Mouse (Mus musculus) CH12.LX (cell line): ENCODE data around the gene Gm45837. TPM values are rescaled to one million over a fixed set of nuclear protein-coding genes. Genes with fewer than 3 reads are reported as not detected.

ENCODE experiments used
- DNase-seq: peaks from one replicate; pipeline ENCODE4 v3.0.0-alpha.2; 2013; ENCODE audit errors: extremely low read depth
- H3K27ac ChIP-seq: 2 replicates; pipeline ENCODE4 v1.5.1; 2012; ENCODE audit warnings: low read depth, mild to moderate bottlenecking, control low read depth, moderate library complexity; ENCODE audit not compliant: insufficient read depth
- H3K27me3 ChIP-seq: replicated peaks from 2 replicates; pipeline ENCODE3; 2012; ENCODE audit warnings: inconsistent platforms
- H3K36me3 ChIP-seq, 2 experiments: replicated peaks in 1 of 2; 2 replicates each; pipeline versions ENCODE3 to v1.6.1; 2012; ENCODE audit warnings: inconsistent platforms in 1 of 2, low read length in 1 of 2, mild to moderate bottlenecking in 1 of 2, mixed read lengths in 1 of 2, moderate library complexity in 1 of 2; ENCODE audit not compliant: control insufficient read depth in 1 of 2, insufficient read depth in 1 of 2
- H3K4me1 ChIP-seq, 2 experiments: 2 replicates each; pipeline ENCODE4 v1.6.1; 2012; ENCODE audit warnings: inconsistent platforms in 1 of 2, moderate library complexity in 1 of 2; ENCODE audit not compliant: insufficient read depth in 2 of 2, control insufficient read depth in 1 of 2
- H3K4me2 ChIP-seq: 2 replicates; pipeline ENCODE4 v1.6.1; 2012; ENCODE audit warnings: low read depth, mild to moderate bottlenecking, control low read depth; ENCODE audit not compliant: poor library complexity, insufficient read depth, severe bottlenecking
- H3K4me3 ChIP-seq, 3 experiments: fragments of 150-350 bp in 1 of 3; sonication (generic) in 1 of 3; replicated peaks in 1 of 3; 2 replicates each; pipeline versions ENCODE3 to v1.5.1; 2011 to 2012; ENCODE audit warnings: low read depth in 2 of 3, low read length in 2 of 3, mild to moderate bottlenecking in 2 of 3, moderate library complexity in 2 of 3, control low read depth in 1 of 3, improper control_type of control experiment in 1 of 3, inconsistent platforms in 1 of 3, mixed read lengths in 1 of 3; ENCODE audit not compliant: poor library complexity in 1 of 3
- H3K79me2 ChIP-seq: replicated peaks from 2 replicates; pipeline ENCODE4 v1.6.1; 2012; ENCODE audit warnings: mild to moderate bottlenecking, moderate library complexity; ENCODE audit not compliant: control insufficient read depth, poor library complexity, insufficient read depth, severe bottlenecking; ENCODE audit errors: extremely low read depth
- H3K9ac ChIP-seq: 2 replicates; pipeline ENCODE4 v1.6.1; 2012; ENCODE audit warnings: low read depth, mild to moderate bottlenecking, control low read depth, moderate library complexity; ENCODE audit not compliant: insufficient read depth
- H3K9me3 ChIP-seq: replicated peaks from 2 replicates; pipeline ENCODE3; 2012; ENCODE audit warnings: low read length, inconsistent platforms, mixed read lengths
- ELF1 ChIP-seq: IDR thresholded peaks from 2 replicates; pipeline ENCODE4 v1.6.1; 2014; ENCODE audit warnings: low read depth, mild to moderate bottlenecking, inconsistent platforms, low read length, improper control_type of control experiment
- EP300 ChIP-seq: IDR thresholded peaks from 2 replicates; pipeline ENCODE4 v1.6.1; 2011; ENCODE audit warnings: low read length, improper control_type of control experiment
- ETS1 ChIP-seq: conservative IDR thresholded peaks from 2 replicates; pipeline ENCODE4 v1.6.1; 2012; ENCODE audit warnings: low read depth, mild to moderate bottlenecking, inconsistent platforms, low read length, improper control_type of control experiment, moderate library complexity
- HCFC1 ChIP-seq: IDR thresholded peaks from 2 replicates; pipeline ENCODE4 v1.6.1; 2012; ENCODE audit warnings: low read depth, mild to moderate bottlenecking, inconsistent platforms, low read length, improper control_type of control experiment
- JUN ChIP-seq: IDR thresholded peaks from 2 replicates; pipeline ENCODE4 v1.6.1; 2011; ENCODE audit warnings: low read depth, mild to moderate bottlenecking, low read length, improper control_type of control experiment, moderate library complexity; ENCODE audit not compliant: insufficient read depth
- JUND ChIP-seq: conservative IDR thresholded peaks from 2 replicates; pipeline ENCODE4 v1.6.1; 2011; ENCODE audit warnings: low read depth, low read length, improper control_type of control experiment
- MAX ChIP-seq: IDR thresholded peaks from 2 replicates; pipeline ENCODE4 v1.6.1; 2011; ENCODE audit warnings: low read length, improper control_type of control experiment
- MAZ ChIP-seq: IDR thresholded peaks from 2 replicates; pipeline ENCODE4 v1.6.1; 2012; ENCODE audit warnings: low read depth, mild to moderate bottlenecking, inconsistent platforms, low read length, improper control_type of control experiment, moderate library complexity
- MEF2A ChIP-seq: IDR thresholded peaks from 2 replicates; pipeline ENCODE4 v1.6.1; 2014; ENCODE audit warnings: low read depth, mild to moderate bottlenecking, inconsistent platforms, low read length, improper control_type of control experiment, borderline replicate concordance
- NELFE ChIP-seq: IDR thresholded peaks from 2 replicates; pipeline ENCODE4 v1.6.1; 2011; ENCODE audit warnings: low read depth, low read length, improper control_type of control experiment
- NRF1 ChIP-seq: IDR thresholded peaks from 2 replicates; pipeline ENCODE4 v1.6.1; 2014; ENCODE audit warnings: low read depth, mild to moderate bottlenecking, inconsistent platforms, low read length, improper control_type of control experiment, moderate library complexity
- POLR2A ChIP-seq: IDR thresholded peaks from 2 replicates; pipeline ENCODE4 v1.6.1; 2011; ENCODE audit warnings: low read depth, mild to moderate bottlenecking, improper control_type of control experiment, low read length
- POLR2AphosphoS2 ChIP-seq: IDR thresholded peaks from 2 replicates; pipeline ENCODE4 v1.6.1; 2011; ENCODE audit warnings: low read depth, low read length, improper control_type of control experiment
- SIN3A ChIP-seq: IDR thresholded peaks from 2 replicates; pipeline ENCODE4 v1.6.1; 2012; ENCODE audit warnings: low read length, improper control_type of control experiment, inconsistent platforms
- UBTF ChIP-seq: IDR thresholded peaks from 2 replicates; pipeline ENCODE4 v1.6.1; 2012; ENCODE audit warnings: low read depth, mild to moderate bottlenecking, inconsistent platforms, low read length, improper control_type of control experiment, moderate library complexity
- USF2 ChIP-seq: conservative IDR thresholded peaks from 2 replicates; pipeline ENCODE4 v1.6.1; 2011; ENCODE audit warnings: low read depth, low read length, improper control_type of control experiment
- ZMIZ1 ChIP-seq: IDR thresholded peaks from 2 replicates; pipeline ENCODE4 v1.6.1; 2012; ENCODE audit warnings: low read depth, mild to moderate bottlenecking, inconsistent platforms, low read length, improper control_type of control experiment
- dilution Hi-C: fragments of 300-500 bp; cut with MboI; formaldehyde crosslinking; loops from 2 replicates; pipeline ENCODE4 v1.14.3; 2020; ENCODE audit warnings: low sequenced_read_pairs; ENCODE audit not compliant: extremely low pct_unique_long_range_greater_than_20kb, extremely low pct_ligation_motif_present
- in situ Hi-C: fragments of 300-500 bp; cut with MboI; formaldehyde crosslinking; loops from 3 replicates; pipeline ENCODE4 v1.14.3; 2019; ENCODE audit warnings: low sequenced_read_pairs, low pct_ligation_motif_present, low pct_unique_long_range_greater_than_20kb, mixed read lengths
- polyA plus RNA-seq: library from polyadenylated mRNA; unstranded; fragments of >175 nt; gene quantifications from 2 replicates; pipeline ENCODE4 v1.2.1, GENCODE M21; 2012; ENCODE audit warnings: low read depth; ENCODE audit not compliant: insufficient read length
- total RNA-seq, 2 experiments: library from RNA; depleted of rRNA; stranded (reverse); fragments of 300-350 nt in 1 of 2; fragments of >200 nt in 1 of 2; gene quantifications; 2 replicates each; pipeline ENCODE4 v1.2.3; 2012 to 2014

Gm45837 gene
- total and polyA plus RNA-seq, 3 experiments = 0.04 to 0.84 TPM; not detected in 1

- no peaks in the 10 kb centered on the region for H3K9me3 ChIP-seq
- dilution Hi-C loops = no loop called here
- H3K27ac ChIP-seq = no peak overlapping the region
- peaks cover 91 to 99% of the 10 kb centered on the region in 2 experiments for H3K36me3 ChIP-seq
- no peak overlapping the region for H3K4me2 ChIP-seq
- no peak for DNase-seq
- H3K4me3 ChIP-seq = no peak overlapping the region
- no peaks in the 10 kb centered on the region for H3K79me2 ChIP-seq
- H3K9ac ChIP-seq = no peak overlapping the region
- in situ Hi-C loops = no loop called here
- H3K4me1 ChIP-seq = no peaks in the 10 kb centered on the region
- H3K27me3 ChIP-seq = no peaks in the 10 kb centered on the region
- TF ChIP-seq SIN3A = no peak
- TF ChIP-seq UBTF = no peak
- TF ChIP-seq JUND = no peak
- no peak for TF ChIP-seq EP300
Observed at GRCm38 (mm10) chr7:101394569-101394968, 16.1 kb upstream of the Gm45837 start.

- H3K4me1 ChIP-seq = no peaks in the 10 kb centered on the region
- in situ Hi-C loops (no loop called here), dilution Hi-C loops (no loop called here)
- TF ChIP-seq EP300 (no peak), NELFE (no peak), USF2 (no peak), JUND (no peak), MAZ (no peak), POLR2A (no peak), POLR2AphosphoS2 (no peak), ZMIZ1 (no peak), SIN3A (no peak), MEF2A (no peak), ELF1 (no peak), JUN (no peak), ETS1 (no peak), NRF1 (no peak), HCFC1 (no peak), MAX (no peak)
- H3K79me2 ChIP-seq = no peaks in the 10 kb centered on the region
- no peak overlapping the region for H3K4me3 ChIP-seq
- H3K27me3 ChIP-seq = no peaks in the 10 kb centered on the region
- no peak overlapping the region for H3K27ac ChIP-seq
- H3K4me2 ChIP-seq = no peak overlapping the region
- no peak for DNase-seq
- peaks cover 90 to 99% of the 10 kb centered on the region in 2 experiments for H3K36me3 ChIP-seq
- H3K9ac ChIP-seq = no peak overlapping the region
- H3K9me3 ChIP-seq = no peaks in the 10 kb centered on the region
Observed at GRCm38 (mm10) chr7:101395471-101395870, 15.2 kb upstream of the Gm45837 start.
